Mouse (Mus musculus) MEL-GATA-1-ER (cell line): ENCODE data around the gene Nhlh1.

Source experiments
- DNase-seq: peaks from one replicate; pipeline ENCODE4 v3.0.0-alpha.2; 2012; ENCODE audit warnings: low read depth; ENCODE audit errors: extremely low read depth

Nhlh1 gene

GRCm38 (mm10) chr1:172017517-172018070 is 39.8 kb downstream of the Nhlh1 start:
- no peak for DNase-seq

- DNase-seq: no peak
Observed at GRCm38 (mm10) chr1:172016660-172017516, 40.5 kb downstream of the Nhlh1 start.

GRCm38 (mm10) chr1:172016031-172016430 is 41.3 kb downstream of the Nhlh1 start:
- no peak for DNase-seq

DNA sequence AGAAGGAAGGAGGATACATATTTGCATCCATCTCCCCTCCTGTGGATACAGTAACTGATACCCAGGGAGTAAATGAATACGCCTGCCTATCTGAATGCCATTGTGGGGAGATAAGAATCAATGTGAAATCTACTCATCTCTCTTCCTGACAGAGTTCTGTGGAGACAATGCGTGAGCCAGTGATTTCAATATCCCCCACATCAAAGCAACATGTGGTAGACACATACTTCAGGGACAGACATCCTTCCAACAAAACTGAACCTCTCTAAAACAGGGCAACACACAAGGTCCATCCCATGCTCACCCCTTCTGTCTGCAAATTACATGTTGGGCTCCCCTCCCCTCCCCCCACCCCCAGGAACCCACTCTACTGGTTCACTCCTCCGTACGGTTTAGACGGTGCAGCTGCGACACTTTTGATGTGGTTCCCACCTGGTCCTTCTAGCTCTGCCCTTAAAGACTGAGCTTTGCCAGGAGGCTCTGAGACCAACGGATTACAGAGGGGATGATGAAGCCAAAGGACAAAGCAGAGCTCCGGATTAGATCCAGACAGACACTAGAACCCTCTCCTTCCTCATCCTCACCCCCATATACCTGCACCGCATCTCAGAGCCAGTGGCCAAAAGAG is 41.9 kb downstream of the Nhlh1 start:
- DNase-seq: no peak

GRCm38 (mm10) chr1:172014771-172015170 is 42.6 kb downstream of the Nhlh1 start:
- DNase-seq: no peak

DNA sequence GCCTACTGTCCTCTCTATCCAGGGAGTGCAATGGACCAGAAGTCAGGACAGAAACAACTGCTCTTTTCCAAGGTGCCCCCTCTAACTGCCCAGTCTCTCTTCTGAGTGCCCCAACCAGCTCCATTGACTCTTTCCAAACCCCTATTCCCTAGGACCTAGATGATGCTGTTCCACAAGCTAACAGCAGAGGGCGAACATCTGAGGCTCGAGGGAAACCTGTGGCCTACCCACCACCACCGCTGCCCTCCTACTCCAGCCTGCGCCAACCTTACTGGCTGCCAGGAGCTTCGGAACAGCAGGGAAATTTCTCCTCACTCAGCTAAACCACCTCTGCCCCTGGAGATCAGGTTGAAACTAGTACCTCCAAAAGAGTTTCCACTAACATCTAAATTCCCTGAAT is 45.3 kb downstream of the Nhlh1 start:
- no peak for DNase-seq

GRCm38 (mm10) chr1:172010042-172010824 is 47.1 kb downstream of the Nhlh1 start:
- DNase-seq: no peak

- DNase-seq: no peak
Observed at GRCm38 (mm10) chr1:172009406-172009805, 48.0 kb downstream of the Nhlh1 start.

GRCm38 (mm10) chr1:172008351-172008750 is 49.0 kb downstream of the Nhlh1 start:
- no peak for DNase-seq

DNA sequence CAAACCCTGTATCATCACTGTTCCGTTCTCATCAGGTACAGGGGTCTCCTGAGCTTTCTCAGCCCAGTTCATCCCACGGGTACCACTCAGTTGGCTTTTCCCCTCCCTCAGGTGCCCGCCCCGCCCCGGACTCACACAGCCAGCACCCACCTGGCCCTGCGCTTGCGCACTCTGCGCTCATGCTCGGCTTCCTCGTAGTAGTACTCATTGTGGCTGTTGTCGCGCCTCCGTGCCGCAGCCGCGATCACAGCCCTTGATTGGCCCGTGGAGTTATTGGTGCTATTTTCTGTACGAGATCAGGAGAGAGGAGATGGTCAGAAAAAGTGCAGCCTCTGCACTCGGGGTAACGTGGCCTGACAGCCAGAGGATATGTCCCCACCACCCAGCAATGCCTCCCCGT is 49.6 kb downstream of the Nhlh1 start:
- no peak for DNase-seq
